Mouse (Mus musculus): ENCODE results near the gene Tmem178b. TPM values are rescaled to one million over a fixed set of nuclear protein-coding genes. Genes with fewer than 3 reads are reported as not detected.

Gene Tmem178b
- polyA plus RNA-seq, 1 experiment from 2014 or later, result 0.05 TPM

DNA sequence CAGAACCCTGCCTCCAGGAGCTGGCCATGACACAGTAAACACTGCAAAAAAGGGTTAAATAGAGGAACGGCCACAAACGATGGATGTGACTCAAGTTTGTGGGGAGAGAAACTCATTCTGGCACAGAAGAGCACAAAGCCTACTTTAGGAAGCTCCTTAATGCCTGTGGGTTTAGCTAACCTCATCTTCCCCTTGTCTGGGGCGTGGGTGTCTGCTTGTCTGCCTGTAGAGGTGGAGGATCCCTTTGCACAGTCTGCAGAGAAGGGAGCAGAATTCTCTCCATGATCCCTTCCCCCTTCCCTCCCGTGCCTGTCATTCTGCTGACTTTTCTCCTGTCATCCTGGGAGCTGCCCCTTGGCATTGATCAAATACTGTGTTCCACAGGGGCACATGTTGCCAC lies 304.8 kb downstream of the Tmem178b start:
- H3K4me2 ChIP-seq, result no peak overlapping the region
- H3K9ac ChIP-seq, result no peak overlapping the region
- H3K27ac ChIP-seq (ENCODE audit: poor library complexity, severe bottlenecking), result no peak overlapping the region
- no peak overlapping the region for H3K4me3 ChIP-seq
- 60% methylated on average over 4 of the region's 4 CpGs for WGBS
- no peak for ATAC-seq (ENCODE audit: insufficient number of reproducible peaks, low FRiP score)
- no peaks in the 10 kb centered on the region for H3K4me1 ChIP-seq (replicated peaks)
- no peaks in the 10 kb centered on the region for H3K36me3 ChIP-seq
- H3K27me3 ChIP-seq (replicated peaks), result 0 out of 2 replicates have a peak, but pooled peaks cover 12% of the 10 kb centered on the region
- no peaks in the 10 kb centered on the region for H3K9me3 ChIP-seq (replicated peaks)

DNA sequence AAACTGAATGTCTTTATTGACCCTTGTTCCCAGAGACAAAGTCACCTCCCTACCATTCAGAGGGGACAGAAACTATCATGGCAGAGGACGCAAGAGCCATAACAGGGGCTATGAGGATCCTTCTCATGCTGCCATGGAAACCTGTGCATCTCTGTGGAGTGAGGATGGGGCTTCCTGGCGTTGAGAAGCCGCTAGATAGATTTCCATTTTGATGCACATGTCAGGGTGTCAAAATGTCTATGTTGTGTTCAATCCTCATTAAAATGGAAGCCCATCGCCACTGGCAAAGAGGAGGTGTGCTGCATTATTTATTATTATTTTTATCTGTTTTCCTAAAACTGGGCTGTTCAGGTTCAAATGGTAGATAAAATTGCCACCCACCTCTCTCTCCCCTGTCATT lies 307.5 kb downstream of the Tmem178b start:
- H3K36me3 ChIP-seq, result no peaks in the 10 kb centered on the region
- H3K9me3 ChIP-seq (replicated peaks), result no peaks in the 10 kb centered on the region
- 0 out of 2 replicates have a peak, but pooled peaks cover 7% of the 10 kb centered on the region for H3K27me3 ChIP-seq (replicated peaks)
- H3K27ac ChIP-seq (ENCODE audit: poor library complexity, severe bottlenecking), result no peak overlapping the region
- WGBS, result 76% methylated on average over 4 of the region's 4 CpGs
- no peak overlapping the region for H3K4me3 ChIP-seq
- H3K4me2 ChIP-seq, result no peak overlapping the region
- no peaks in the 10 kb centered on the region for H3K4me1 ChIP-seq (replicated peaks)
- no peak overlapping the region for H3K9ac ChIP-seq
- no peak for ATAC-seq (ENCODE audit: insufficient number of reproducible peaks, low FRiP score)

DNA sequence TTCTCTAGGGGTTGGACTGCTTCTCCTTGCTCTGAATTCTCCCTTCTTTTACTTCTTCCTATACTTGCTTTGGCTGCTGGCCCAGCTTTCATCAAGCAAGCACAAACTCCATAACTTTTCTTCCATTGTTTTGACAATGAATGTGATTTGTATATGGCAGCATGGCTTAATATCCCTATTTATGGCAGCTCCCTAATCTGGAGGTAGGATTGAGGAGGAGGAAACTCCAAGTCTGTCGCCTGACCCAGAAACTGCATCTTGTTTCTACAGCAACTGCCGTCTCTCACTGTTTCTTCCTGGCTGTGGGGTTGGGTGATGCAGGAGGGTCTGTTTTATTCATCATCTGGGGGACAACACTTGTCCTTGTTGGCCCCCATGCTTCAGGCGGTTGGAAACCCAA lies 327.6 kb downstream of the Tmem178b start:
- no peak overlapping the region for H3K4me3 ChIP-seq
- ATAC-seq (ENCODE audit: insufficient number of reproducible peaks, low FRiP score), result no peak
- H3K9me3 ChIP-seq (replicated peaks), result no peaks in the 10 kb centered on the region
- H3K27me3 ChIP-seq (replicated peaks), result peaks cover 15% of the 10 kb centered on the region
- H3K36me3 ChIP-seq, result no peaks in the 10 kb centered on the region
- 60% methylated on average over 3 of the region's 3 CpGs for WGBS
- H3K4me1 ChIP-seq (replicated peaks), result no peaks in the 10 kb centered on the region
- no peak overlapping the region for H3K9ac ChIP-seq
- no peak overlapping the region for H3K27ac ChIP-seq (ENCODE audit: poor library complexity, severe bottlenecking)
- no peak overlapping the region for H3K4me2 ChIP-seq

DNA sequence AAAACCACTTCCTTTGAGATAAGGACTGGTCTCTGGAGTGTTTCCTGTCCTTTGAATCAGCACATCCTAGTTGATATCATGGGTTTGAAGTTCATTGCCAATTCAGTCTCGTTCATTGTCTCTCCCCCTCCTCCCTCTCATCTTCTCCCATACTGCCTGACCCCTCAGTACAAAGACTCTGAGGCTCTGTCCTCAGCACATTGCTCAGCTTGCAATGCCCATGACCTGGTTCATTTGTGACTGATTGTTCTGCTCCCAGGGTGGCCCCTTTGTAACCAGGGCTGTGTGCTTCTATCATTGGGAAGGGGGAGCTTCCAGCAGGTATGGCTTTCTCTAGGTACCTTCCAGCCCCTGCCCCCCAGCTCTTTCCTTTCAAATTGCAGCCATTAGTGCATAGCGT lies 329.5 kb downstream of the Tmem178b start:
- no peak overlapping the region for H3K9ac ChIP-seq
- no peaks in the 10 kb centered on the region for H3K36me3 ChIP-seq
- ATAC-seq (ENCODE audit: insufficient number of reproducible peaks, low FRiP score), result no peak
- H3K4me2 ChIP-seq, result no peak overlapping the region
- no peaks in the 10 kb centered on the region for H3K9me3 ChIP-seq (replicated peaks)
- no peak overlapping the region for H3K27ac ChIP-seq (ENCODE audit: poor library complexity, severe bottlenecking)
- 57% methylated on average over 2 of the region's 2 CpGs for WGBS
- no peaks in the 10 kb centered on the region for H3K4me1 ChIP-seq (replicated peaks)
- H3K27me3 ChIP-seq (replicated peaks), result peaks cover 17% of the 10 kb centered on the region
- no peak overlapping the region for H3K4me3 ChIP-seq

DNA sequence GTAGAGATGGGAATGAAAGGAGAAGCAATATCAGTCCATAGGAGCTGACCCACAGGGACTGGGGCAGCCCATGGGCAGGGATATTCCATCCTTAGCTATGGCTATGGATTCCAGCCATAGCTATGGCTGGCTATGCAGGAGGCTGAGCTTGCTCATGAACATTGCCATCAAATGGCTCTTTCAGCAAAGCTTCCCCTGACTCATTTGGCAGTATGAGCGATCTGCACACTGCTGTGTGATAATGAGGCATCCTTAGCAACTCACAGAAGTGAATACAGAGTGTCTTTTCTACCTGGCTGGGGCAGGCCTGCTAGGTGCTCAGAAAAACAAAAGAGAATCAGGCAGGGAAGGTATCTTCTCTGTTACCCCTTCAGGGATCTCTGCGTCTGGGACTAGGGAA lies 332.3 kb downstream of the Tmem178b start:
- peaks cover 9% of the 10 kb centered on the region; the same call in 1 of the 2 replicates for H3K27me3 ChIP-seq (replicated peaks)
- H3K4me3 ChIP-seq, result no peak overlapping the region
- no peak overlapping the region for H3K9ac ChIP-seq
- H3K4me1 ChIP-seq (replicated peaks), result no peaks in the 10 kb centered on the region
- H3K27ac ChIP-seq (ENCODE audit: poor library complexity, severe bottlenecking), result no peak overlapping the region
- no peaks in the 10 kb centered on the region for H3K9me3 ChIP-seq (replicated peaks)
- no peak for ATAC-seq (ENCODE audit: insufficient number of reproducible peaks, low FRiP score)
- no peaks in the 10 kb centered on the region for H3K36me3 ChIP-seq
- WGBS, result 62% methylated on average over 2 of the region's 2 CpGs
- no peak overlapping the region for H3K4me2 ChIP-seq

DNA sequence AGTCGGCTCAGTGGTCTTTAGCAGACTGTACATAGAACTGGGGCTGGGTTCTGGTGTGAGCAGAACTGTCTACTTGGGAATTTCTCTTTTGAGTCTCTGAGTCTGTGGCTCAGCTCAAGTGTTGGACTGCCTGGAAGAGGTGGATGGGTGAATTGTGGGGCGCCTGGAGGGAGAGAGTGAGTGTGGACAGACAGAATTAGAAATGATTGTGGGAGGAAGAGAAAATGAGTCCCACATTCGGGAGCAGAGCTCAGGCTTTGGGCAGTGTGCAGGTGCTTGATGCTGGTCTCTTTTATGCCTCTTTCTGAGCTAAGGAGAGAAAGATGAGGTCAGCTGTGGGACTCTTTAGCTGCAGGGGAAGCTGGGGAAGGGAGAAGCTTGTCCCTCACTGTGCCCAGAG lies 334.9 kb downstream of the Tmem178b start:
- Histone ChIP-seq H3K4me3 (no peak overlapping the region), H3K4me2 (no peak overlapping the region), H3K9ac (no peak overlapping the region), H3K4me1 (replicated peaks) (no peaks in the 10 kb centered on the region), H3K27me3 (replicated peaks) (peaks cover 6% of the 10 kb centered on the region; the same call in 1 of the 2 replicates), H3K27ac (ENCODE audit: poor library complexity, severe bottlenecking) (no peak overlapping the region), H3K36me3 (no peaks in the 10 kb centered on the region), H3K9me3 (replicated peaks) (no peaks in the 10 kb centered on the region)
- WGBS, result 68% methylated on average over 3 of the region's 3 CpGs
- no peak for ATAC-seq (ENCODE audit: insufficient number of reproducible peaks, low FRiP score)

DNA sequence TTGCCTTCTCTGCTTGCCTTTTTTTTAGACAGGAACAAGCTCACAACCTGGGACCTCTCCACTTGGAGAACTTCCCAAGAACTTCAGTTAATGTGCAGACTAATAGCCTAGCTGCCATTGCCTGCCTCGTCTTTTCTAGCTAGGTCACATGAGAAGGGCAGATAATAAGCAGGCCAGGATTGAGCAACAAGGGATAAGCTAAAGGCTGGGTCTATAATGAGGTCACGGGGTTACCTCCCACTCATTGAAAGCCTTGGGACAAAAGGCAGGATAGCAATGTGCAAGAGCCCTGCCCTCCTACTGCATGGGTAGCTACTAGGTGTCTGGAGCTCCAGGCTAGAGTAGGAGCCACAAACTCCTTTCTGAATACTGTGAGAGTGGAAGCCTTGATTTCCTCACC lies 336.1 kb downstream of the Tmem178b start:
- no peaks in the 10 kb centered on the region for H3K4me1 ChIP-seq (replicated peaks)
- no peak overlapping the region for H3K9ac ChIP-seq
- H3K4me3 ChIP-seq, result no peak overlapping the region
- whole genome bisulfite sequencing, result 69% methylated on average over 2 of the region's 2 CpGs
- H3K9me3 ChIP-seq (replicated peaks), result no peaks in the 10 kb centered on the region
- no peak overlapping the region for H3K27ac ChIP-seq (ENCODE audit: poor library complexity, severe bottlenecking)
- peaks cover 6% of the 10 kb centered on the region; the same call in 1 of the 2 replicates for H3K27me3 ChIP-seq (replicated peaks)
- H3K36me3 ChIP-seq, result no peaks in the 10 kb centered on the region
- ATAC-seq (ENCODE audit: insufficient number of reproducible peaks, low FRiP score), result no peak
- no peak overlapping the region for H3K4me2 ChIP-seq

DNA sequence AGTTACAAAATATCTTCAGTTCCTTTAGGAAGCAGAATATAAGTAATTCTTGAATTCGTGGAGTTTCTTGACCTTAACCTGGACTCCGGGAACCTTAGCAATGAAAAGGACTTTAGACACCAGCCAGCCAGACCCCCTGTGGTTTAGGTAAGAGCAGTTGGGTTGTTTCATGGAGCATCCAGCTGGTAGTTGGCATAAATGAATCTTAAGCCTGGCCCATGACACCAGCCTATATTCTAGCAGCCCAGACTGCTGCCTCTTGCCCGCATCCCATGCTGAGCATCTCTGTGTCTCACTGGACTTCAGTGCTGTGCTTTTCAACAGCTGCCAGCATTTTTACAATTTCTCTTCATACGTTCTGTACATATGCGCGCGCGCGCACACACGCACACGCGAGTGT lies 344.1 kb downstream of the Tmem178b start:
- Histone ChIP-seq H3K4me3 (no peak overlapping the region), H3K27ac (ENCODE audit: poor library complexity, severe bottlenecking) (no peak overlapping the region), H3K4me2 (no peak overlapping the region), H3K27me3 (replicated peaks) (no peaks in the 10 kb centered on the region), H3K9ac (no peak overlapping the region), H3K36me3 (no peaks in the 10 kb centered on the region), H3K4me1 (replicated peaks) (no peaks in the 10 kb centered on the region), H3K9me3 (replicated peaks) (no peaks in the 10 kb centered on the region)
- no peak for ATAC-seq (ENCODE audit: insufficient number of reproducible peaks, low FRiP score)
- WGBS, result 94% methylated on average over 12 of the region's 12 CpGs

DNA sequence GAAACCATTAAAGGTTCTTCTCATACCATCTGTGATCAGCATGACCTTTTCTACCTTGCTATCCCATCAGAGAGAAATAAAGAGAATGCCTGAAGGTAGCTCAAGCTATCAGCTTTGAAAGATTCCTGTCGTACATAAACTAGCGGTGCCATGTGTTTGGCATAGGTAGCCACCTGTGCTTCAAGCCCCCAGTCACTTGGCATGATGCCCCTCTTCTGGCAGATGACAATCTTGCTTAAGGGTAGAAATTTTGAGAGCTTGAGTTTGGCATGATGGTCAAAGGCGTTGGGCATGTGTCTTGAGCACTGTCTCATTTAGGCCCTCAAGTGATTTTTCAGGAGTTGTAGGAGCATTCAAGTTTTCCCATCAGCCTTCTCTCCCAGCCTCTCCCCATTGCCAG lies 344.6 kb downstream of the Tmem178b start:
- H3K9me3 ChIP-seq (replicated peaks), result no peaks in the 10 kb centered on the region
- H3K9ac ChIP-seq, result no peak overlapping the region
- no peak overlapping the region for H3K4me2 ChIP-seq
- no peaks in the 10 kb centered on the region for H3K27me3 ChIP-seq (replicated peaks)
- H3K4me1 ChIP-seq (replicated peaks), result no peaks in the 10 kb centered on the region
- no peak for ATAC-seq (ENCODE audit: insufficient number of reproducible peaks, low FRiP score)
- 85% methylated on average over 3 of the region's 3 CpGs for WGBS
- H3K4me3 ChIP-seq, result no peak overlapping the region
- no peaks in the 10 kb centered on the region for H3K36me3 ChIP-seq
- no peak overlapping the region for H3K27ac ChIP-seq (ENCODE audit: poor library complexity, severe bottlenecking)

DNA sequence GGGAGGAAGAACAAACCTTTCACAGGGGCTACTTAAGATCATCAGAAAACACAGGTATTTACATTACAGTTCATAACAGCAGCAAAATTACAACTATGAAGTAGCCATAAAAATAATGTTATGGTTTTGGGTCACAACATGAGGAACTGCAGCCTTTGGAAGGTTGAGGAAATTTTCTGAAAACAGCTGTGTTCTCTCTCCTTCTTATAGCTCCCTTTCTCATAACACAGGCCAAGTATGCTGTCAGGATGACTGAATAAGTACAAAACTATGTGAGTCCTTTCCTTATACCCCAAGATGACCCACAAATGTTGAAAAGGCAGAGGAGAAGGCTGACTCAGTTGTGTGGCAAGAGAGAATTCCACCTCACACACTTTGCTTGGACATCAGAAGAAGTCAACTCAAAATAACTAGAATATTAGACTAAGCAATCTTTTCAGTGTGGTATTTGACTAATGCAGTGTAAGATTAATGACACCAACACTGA lies 347.6 kb downstream of the Tmem178b start:
- H3K36me3 ChIP-seq, result no peaks in the 10 kb centered on the region
- no peaks in the 10 kb centered on the region for H3K9me3 ChIP-seq (replicated peaks)
- H3K27me3 ChIP-seq (replicated peaks), result no peaks in the 10 kb centered on the region
- no peak overlapping the region for H3K27ac ChIP-seq (ENCODE audit: poor library complexity, severe bottlenecking)
- H3K4me2 ChIP-seq, result no peak overlapping the region
- no peak overlapping the region for H3K4me3 ChIP-seq
- no peak for ATAC-seq (ENCODE audit: insufficient number of reproducible peaks, low FRiP score)
- no peaks in the 10 kb centered on the region for H3K4me1 ChIP-seq (replicated peaks)
- no peak overlapping the region for H3K9ac ChIP-seq

DNA sequence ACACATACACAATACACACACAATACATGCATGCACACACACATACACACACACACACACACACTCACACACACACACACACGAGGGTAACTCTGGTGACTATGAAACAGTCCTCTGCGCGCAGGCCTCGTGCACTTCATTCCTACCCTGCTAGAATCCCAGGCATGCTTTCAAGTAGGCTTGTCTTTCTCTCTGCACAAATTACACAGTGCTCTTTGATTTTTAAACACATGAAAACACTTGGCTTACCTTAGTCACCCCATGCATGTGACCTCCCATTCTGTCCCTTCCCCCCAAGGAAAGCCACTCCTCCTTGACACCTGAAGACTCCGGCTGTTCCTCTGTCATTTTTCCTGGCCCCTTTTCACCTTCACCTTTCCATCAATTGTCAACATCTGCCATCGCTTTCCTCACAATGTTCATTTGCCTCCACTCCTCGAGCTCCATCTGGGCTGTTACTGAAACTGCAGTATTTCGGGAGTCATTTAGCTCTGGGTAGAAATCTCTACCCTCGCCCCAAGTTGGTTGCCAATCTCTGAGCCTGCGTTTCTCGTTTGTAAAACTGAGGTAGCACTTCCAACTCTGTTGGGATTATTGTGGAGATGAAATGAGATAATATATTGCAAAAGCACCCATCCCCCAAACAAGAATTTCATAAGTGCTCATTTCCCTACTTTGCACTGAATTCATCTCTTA lies 352.7 kb downstream of the Tmem178b start:
- Histone ChIP-seq H3K9ac (no peak overlapping the region), H3K4me2 (no peak overlapping the region), H3K4me1 (replicated peaks) (no peaks in the 10 kb centered on the region), H3K27me3 (replicated peaks) (no peaks in the 10 kb centered on the region), H3K9me3 (replicated peaks) (no peaks in the 10 kb centered on the region), H3K36me3 (no peaks in the 10 kb centered on the region), H3K4me3 (no peak overlapping the region), H3K27ac (ENCODE audit: poor library complexity, severe bottlenecking) (no peak overlapping the region)
- 75% methylated on average over 11 of the region's 11 CpGs for WGBS
- ATAC-seq (ENCODE audit: insufficient number of reproducible peaks, low FRiP score), result no peak

DNA sequence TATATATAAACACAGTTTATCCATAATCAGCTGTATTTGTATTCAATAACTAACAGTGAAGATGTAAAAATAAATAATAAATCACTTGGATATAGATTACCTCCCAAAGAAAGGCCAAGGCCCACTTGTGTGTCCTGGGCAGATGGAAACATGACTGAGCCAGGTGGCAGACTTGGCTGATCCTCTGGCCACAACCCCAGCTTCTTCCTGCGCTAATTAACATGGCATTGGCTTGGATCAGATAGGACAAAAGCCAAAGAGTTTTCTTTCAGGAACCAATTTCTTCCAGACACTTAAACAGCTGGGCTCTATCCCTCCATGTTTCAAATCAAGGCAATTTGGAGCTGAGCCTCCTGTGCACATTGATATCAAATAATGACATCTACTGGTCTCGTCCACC lies 355.9 kb downstream of the Tmem178b start:
- no peak overlapping the region for H3K9ac ChIP-seq
- no peaks in the 10 kb centered on the region for H3K36me3 ChIP-seq
- ATAC-seq (ENCODE audit: insufficient number of reproducible peaks, low FRiP score), result no peak
- no peaks in the 10 kb centered on the region for H3K27me3 ChIP-seq (replicated peaks)
- H3K4me1 ChIP-seq (replicated peaks), result no peaks in the 10 kb centered on the region
- H3K27ac ChIP-seq (ENCODE audit: poor library complexity, severe bottlenecking), result no peak overlapping the region
- H3K4me2 ChIP-seq, result no peak overlapping the region
- H3K4me3 ChIP-seq, result no peak overlapping the region
- 74% methylated on average over 2 of the region's 2 CpGs for WGBS
- no peaks in the 10 kb centered on the region for H3K9me3 ChIP-seq (replicated peaks)
